Mouse (Mus musculus): ENCODE data around the gene Tlnrd1. TPM values are rescaled to one million over a fixed set of nuclear protein-coding genes. Genes with fewer than 3 reads are reported as not detected.
A peak's percentile ranks its signal among the peaks of the same experiment; 100 is the strongest.

The Tlnrd1 gene
- polyA plus RNA-seq, 1 experiment = 31.5 TPM

DNA sequence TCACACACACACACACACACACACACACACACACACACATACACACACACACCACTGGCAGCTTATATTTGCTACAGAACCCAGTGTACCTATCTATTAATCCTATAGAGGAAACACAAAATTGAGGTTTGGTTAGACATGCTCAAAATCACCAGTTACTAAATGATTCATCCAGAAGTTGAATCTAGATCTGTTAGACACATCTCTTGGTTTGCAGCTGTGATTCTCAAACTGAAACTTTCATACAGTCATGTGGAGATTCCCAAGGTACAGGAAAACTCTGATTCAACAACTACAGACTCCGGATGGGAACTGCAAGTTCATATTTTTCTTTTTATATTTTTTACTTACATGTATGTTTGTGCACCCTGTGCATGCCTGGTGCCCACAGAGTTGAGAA, 28.9 kb downstream of the Tlnrd1 start:
- no peaks in the 10 kb centered on the region for H3K79me2 ChIP-seq (ENCODE audit: control insufficient read depth, insufficient read depth)
- TF ChIP-seq MAX (IDR thresholded peaks at IDR 0.05) (no peak), MYOG (IDR thresholded peaks at IDR 0.05; ENCODE audit: control insufficient read depth, extremely low read depth, insufficient read length) (no peak), CTCF (IDR thresholded peaks at IDR 0.05; ENCODE audit: control insufficient read depth, insufficient read depth, insufficient read length) (no peak), FOSL1 (IDR thresholded peaks at IDR 0.05; ENCODE audit: insufficient read depth, low read length, poor library complexity, severe bottlenecking) (no peak), USF1 (IDR thresholded peaks at IDR 0.05; ENCODE audit: low read depth) (no peak), CEBPB (IDR thresholded peaks at IDR 0.05; ENCODE audit: low read depth) (no peak), MYOD1 (IDR thresholded peaks at IDR 0.05; ENCODE audit: control insufficient read depth, insufficient read length, low read depth) (no peak)
- H3K79me3 ChIP-seq (ENCODE audit: low read depth) = no peaks in the 10 kb centered on the region
- no peak overlapping the region for H3K4me3 ChIP-seq (ENCODE audit: insufficient read depth, poor library complexity, severe bottlenecking)
- H3K27me3 ChIP-seq (ENCODE audit: control insufficient read depth, insufficient read depth, insufficient read length) = no peaks in the 10 kb centered on the region
- H3K36me3 ChIP-seq (ENCODE audit: control insufficient read depth, insufficient read depth) = no peaks in the 10 kb centered on the region
- no peak overlapping the region for H3ac ChIP-seq (ENCODE audit: control insufficient read depth, insufficient read length, low read depth)

DNA sequence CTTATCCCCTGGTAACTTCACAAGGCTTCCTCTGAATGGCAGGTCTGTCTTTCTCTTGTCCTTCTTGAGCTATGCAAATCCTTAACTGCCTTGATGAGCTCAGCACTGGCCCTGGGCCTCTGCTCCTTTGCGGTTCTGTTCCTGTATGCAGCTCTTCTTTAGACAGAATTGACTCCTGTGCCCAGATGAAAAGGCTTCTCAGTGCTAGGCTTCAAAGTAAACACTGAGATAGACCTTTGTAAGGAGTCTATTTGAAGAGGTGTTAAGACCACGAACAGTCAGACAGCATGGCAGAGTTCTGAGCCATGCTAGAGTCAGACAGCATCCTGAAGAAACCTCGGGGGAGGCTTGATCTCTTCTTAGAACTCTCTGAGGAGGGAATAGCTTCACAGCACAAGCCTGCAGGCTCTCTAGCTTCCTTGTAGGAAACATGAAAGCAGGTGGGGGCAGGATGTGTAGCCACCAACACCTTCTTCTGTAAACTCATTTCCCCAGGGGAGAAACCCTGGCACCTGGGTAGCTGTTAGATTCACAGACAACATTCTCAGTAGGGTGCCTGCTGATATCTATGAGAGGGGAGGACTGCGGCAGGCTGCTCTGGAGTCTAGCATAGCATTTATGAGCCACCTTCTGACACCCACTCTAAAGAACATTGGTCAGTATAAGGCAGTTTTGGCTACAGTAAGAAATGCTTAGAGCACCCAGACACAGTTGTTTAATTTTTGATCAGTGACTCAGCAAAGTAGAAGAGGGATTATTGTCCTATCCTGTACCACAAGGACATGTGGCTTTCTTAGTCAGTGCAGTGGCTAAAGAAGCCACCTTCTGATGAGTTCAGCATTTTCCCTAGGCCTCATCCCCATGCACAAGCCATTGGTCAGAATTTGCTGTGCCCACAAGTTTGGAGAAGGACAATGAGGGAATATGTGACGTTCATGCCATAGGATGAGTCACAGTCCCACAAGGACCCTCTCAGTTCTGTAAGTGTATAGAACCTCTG, 31.4 kb downstream of the Tlnrd1 start:
- no peaks in the 10 kb centered on the region for H3K79me3 ChIP-seq (ENCODE audit: low read depth)
- no peaks in the 10 kb centered on the region for H3K36me3 ChIP-seq (ENCODE audit: control insufficient read depth, insufficient read depth)
- no peak overlapping the region for H3ac ChIP-seq (ENCODE audit: control insufficient read depth, insufficient read length, low read depth)
- no peaks in the 10 kb centered on the region for H3K27me3 ChIP-seq (ENCODE audit: control insufficient read depth, insufficient read depth, insufficient read length)
- H3K4me3 ChIP-seq (ENCODE audit: insufficient read depth, poor library complexity, severe bottlenecking) = no peak overlapping the region
- H3K79me2 ChIP-seq (ENCODE audit: control insufficient read depth, insufficient read depth) = no peaks in the 10 kb centered on the region
- TF ChIP-seq MYOG (IDR thresholded peaks at IDR 0.05; ENCODE audit: control insufficient read depth, extremely low read depth, insufficient read length) = no peak
- TF ChIP-seq MAX (IDR thresholded peaks at IDR 0.05) = peak; percentile 54
- no peak for TF ChIP-seq CTCF (IDR thresholded peaks at IDR 0.05; ENCODE audit: control insufficient read depth, insufficient read depth, insufficient read length)
- TF ChIP-seq USF1 (IDR thresholded peaks at IDR 0.05; ENCODE audit: low read depth) = peak; percentile 52
- no peak for TF ChIP-seq FOSL1 (IDR thresholded peaks at IDR 0.05; ENCODE audit: insufficient read depth, low read length, poor library complexity, severe bottlenecking)

DNA sequence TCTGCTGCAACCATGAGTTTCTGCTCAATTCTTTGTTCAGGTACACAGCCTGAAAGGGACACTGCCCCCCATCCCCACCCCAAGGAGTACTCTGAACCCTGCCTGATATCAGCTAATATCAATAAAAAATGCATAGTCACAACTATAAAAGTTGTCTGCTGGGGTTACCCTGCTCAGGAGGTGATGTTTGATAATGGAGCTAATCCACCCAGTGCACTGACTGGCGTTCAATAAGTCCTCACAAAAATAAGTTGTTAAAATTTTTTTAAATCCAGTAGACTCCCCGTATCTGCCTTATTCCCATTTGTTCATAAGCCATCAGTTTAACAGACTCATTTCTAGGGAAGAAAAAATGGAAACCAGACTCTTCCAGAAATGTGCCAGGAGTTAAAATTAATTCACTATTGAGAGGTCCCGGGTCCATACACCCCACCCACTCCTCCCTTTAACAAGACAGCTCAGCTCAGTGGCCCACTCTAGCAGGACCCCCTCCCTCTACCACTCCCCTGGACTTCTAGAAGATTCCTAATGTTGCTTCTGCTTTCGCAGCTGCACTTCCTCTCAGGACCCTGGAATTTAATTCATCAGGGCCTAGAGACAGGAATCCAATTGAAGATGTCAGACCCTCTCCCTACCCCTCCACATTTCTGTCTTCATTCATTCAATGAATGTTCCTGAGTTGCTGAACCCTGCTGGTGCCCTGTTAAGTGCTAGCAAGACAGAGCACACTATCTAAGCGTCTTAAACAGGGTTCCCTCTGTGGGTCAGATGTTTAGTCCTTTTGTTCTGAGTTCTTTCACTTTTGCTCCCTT, 32.3 kb downstream of the Tlnrd1 start:
- Histone ChIP-seq H3K79me2 (ENCODE audit: control insufficient read depth, insufficient read depth) (no peaks in the 10 kb centered on the region), H3ac (ENCODE audit: control insufficient read depth, insufficient read length, low read depth) (no peak overlapping the region), H3K4me3 (ENCODE audit: insufficient read depth, poor library complexity, severe bottlenecking) (no peak overlapping the region), H3K79me3 (ENCODE audit: low read depth) (no peaks in the 10 kb centered on the region), H3K27me3 (ENCODE audit: control insufficient read depth, insufficient read depth, insufficient read length) (no peaks in the 10 kb centered on the region), H3K36me3 (ENCODE audit: control insufficient read depth, insufficient read depth) (no peaks in the 10 kb centered on the region)
- TF ChIP-seq CTCF (IDR thresholded peaks at IDR 0.05; ENCODE audit: control insufficient read depth, insufficient read depth, insufficient read length) (no peak), FOSL1 (IDR thresholded peaks at IDR 0.05; ENCODE audit: insufficient read depth, low read length, poor library complexity, severe bottlenecking) (no peak), MAX (IDR thresholded peaks at IDR 0.05) (no peak), MYOG (IDR thresholded peaks at IDR 0.05; ENCODE audit: control insufficient read depth, extremely low read depth, insufficient read length) (no peak), MYOD1 (IDR thresholded peaks at IDR 0.05; ENCODE audit: control insufficient read depth, insufficient read length, low read depth) (no peak), CEBPB (IDR thresholded peaks at IDR 0.05; ENCODE audit: low read depth) (no peak), USF1 (IDR thresholded peaks at IDR 0.05; ENCODE audit: low read depth) (no peak)

DNA sequence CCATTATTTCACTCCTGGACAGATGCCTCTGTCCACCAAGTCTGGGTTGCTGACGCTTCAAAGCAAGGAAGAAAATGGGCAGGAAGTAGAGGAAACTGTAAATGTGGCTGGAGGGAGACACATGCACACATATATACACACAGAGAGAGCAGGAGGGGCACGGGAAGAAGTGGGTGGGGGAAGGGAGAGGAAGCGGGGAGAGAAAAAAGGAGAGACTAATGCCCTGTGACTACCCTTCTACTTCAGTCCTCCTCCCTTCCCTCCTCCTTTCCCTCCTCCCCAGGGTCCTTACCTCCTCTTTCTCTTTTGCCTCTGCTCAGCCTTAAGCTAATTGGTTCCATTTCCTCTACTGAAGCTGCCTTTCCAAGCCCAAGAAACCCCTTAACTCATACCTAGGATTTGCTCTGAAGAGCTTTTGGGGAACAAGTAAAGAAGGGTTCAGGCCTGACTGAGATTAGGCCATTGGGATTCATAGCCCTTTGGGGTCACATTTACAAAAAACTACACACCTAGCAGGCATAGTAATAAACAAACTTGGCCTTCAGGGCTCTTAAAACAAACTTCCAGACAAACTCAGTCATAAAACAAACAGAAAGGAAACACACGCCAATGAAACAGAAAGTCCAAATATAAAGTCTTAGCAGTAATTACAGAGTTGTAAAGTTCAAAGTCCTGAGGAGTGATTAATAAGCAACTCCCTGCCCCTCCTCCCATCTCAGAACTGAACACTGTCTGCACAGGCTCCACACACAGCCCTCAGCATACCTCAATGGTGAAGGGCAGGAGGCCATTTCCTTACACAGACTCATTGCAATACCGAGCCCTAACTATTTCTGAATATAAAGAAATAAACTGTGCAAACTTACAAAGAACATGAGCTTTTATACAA, 36.7 kb downstream of the Tlnrd1 start:
- H3ac ChIP-seq (ENCODE audit: control insufficient read depth, insufficient read length, low read depth) = no peak overlapping the region
- H3K4me3 ChIP-seq (ENCODE audit: insufficient read depth, poor library complexity, severe bottlenecking) = no peak overlapping the region
- no peaks in the 10 kb centered on the region for H3K36me3 ChIP-seq (ENCODE audit: control insufficient read depth, insufficient read depth)
- TF ChIP-seq MAX (IDR thresholded peaks at IDR 0.05) (no peak), USF1 (IDR thresholded peaks at IDR 0.05; ENCODE audit: low read depth) (no peak), MYOG (IDR thresholded peaks at IDR 0.05; ENCODE audit: control insufficient read depth, extremely low read depth, insufficient read length) (no peak), FOSL1 (IDR thresholded peaks at IDR 0.05; ENCODE audit: insufficient read depth, low read length, poor library complexity, severe bottlenecking) (no peak), MYOD1 (IDR thresholded peaks at IDR 0.05; ENCODE audit: control insufficient read depth, insufficient read length, low read depth) (no peak), CTCF (IDR thresholded peaks at IDR 0.05; ENCODE audit: control insufficient read depth, insufficient read depth, insufficient read length) (no peak), CEBPB (IDR thresholded peaks at IDR 0.05; ENCODE audit: low read depth) (no peak)
- H3K79me3 ChIP-seq (ENCODE audit: low read depth) = no peaks in the 10 kb centered on the region
- no peaks in the 10 kb centered on the region for H3K27me3 ChIP-seq (ENCODE audit: control insufficient read depth, insufficient read depth, insufficient read length)
- no peaks in the 10 kb centered on the region for H3K79me2 ChIP-seq (ENCODE audit: control insufficient read depth, insufficient read depth)

DNA sequence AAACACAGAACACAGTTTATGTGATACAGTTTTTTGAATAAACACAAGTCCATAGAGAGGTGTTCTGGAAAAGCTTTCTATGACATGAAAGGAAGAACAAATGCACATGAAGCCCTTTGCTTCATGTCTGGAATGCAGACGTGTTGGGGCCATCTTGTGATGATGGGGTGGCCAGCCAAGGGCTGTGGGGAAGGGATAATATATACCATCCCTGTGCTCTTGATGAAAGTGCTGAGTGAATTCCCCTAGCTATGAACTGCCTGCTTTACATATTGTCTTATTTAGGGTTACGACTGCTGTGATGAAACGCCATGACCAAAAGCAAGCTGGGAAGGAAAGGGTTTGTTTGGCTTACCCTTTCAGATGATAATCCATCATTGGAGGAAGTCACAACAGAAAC, 39.3 kb downstream of the Tlnrd1 start:
- H3ac ChIP-seq (ENCODE audit: control insufficient read depth, insufficient read length, low read depth) = no peak overlapping the region
- H3K79me3 ChIP-seq (ENCODE audit: low read depth) = no peaks in the 10 kb centered on the region
- no peak overlapping the region for H3K4me3 ChIP-seq (ENCODE audit: insufficient read depth, poor library complexity, severe bottlenecking)
- TF ChIP-seq MYOD1 (IDR thresholded peaks at IDR 0.05; ENCODE audit: control insufficient read depth, insufficient read length, low read depth) (no peak), CEBPB (IDR thresholded peaks at IDR 0.05; ENCODE audit: low read depth) (no peak), FOSL1 (IDR thresholded peaks at IDR 0.05; ENCODE audit: insufficient read depth, low read length, poor library complexity, severe bottlenecking) (no peak), CTCF (IDR thresholded peaks at IDR 0.05; ENCODE audit: control insufficient read depth, insufficient read depth, insufficient read length) (no peak), MYOG (IDR thresholded peaks at IDR 0.05; ENCODE audit: control insufficient read depth, extremely low read depth, insufficient read length) (no peak), USF1 (IDR thresholded peaks at IDR 0.05; ENCODE audit: low read depth) (no peak), MAX (IDR thresholded peaks at IDR 0.05) (no peak)
- no peaks in the 10 kb centered on the region for H3K79me2 ChIP-seq (ENCODE audit: control insufficient read depth, insufficient read depth)
- no peaks in the 10 kb centered on the region for H3K36me3 ChIP-seq (ENCODE audit: control insufficient read depth, insufficient read depth)
- H3K27me3 ChIP-seq (ENCODE audit: control insufficient read depth, insufficient read depth, insufficient read length) = no peaks in the 10 kb centered on the region

Measured in C2C12 (cell line).